9 mouse cellular contexts compared by ENCODE assay signal in the genomic region with DNA sequence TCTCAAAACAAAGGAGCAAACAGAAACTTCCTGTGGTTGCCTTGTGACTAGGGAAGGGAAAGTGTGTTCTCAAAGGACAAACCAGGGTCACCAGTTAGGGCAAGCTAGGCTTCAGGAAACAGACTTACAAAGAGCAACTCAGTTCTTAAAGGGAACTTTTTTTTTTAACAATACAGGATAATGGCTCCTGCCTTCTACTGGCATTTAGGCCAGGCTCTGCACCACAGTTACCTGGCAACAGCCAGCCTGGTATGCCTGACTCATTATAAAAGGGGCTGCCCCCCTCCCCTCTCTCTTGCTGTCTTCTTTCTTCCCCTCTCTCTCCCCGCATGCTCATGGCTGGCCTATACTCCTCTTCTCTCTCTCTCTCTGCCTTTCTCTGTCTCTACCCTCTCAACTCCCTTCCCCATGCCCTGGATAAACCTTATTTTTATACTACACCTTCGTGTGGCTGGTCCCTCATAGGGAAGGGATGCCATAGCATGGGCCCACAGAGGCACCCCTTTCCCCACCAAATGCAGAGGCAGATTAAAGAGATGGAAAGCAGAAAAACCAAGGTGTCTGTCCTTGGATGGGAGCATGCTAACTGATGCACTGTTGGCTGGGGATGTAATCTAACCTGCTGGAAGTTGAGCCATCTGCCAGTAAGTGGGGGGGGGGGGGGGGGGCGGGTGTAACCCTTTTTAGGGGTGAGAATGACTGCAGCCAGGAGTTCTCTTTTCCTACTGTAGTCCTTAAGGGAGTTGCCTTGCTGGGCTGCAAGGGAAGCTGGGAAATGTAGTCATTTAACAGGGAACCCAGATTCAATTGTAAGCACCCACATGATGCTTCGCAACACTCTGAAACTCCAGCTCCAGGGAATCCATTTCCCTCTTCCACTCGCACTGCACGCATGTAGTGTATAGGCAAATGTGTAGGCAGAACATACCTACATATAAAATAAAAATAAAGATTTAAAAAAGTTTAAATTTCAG. TPM values are rescaled to one million over a fixed set of nuclear protein-coding genes. Genes with fewer than 3 reads are reported as not detected.
DNase-seq lines count a peak whose midpoint lies in the region; ATAC-seq and TF ChIP-seq lines count a peak whose summit lies in the region.
"Had no signal": no experiment of that assay in that cellular context is flagged by ENCODE, and none has a peak within 500 bp of the region (broad histone marks: within the 10 kb centered on the region; RNA-seq: fewer than 3 reads in every experiment).

No protein-coding gene starts in this region.

- DNase-seq in gastrocnemius, adult 2 months = no peak
- no peak for DNase-seq in gastrocnemius, adult 8-10 months (ENCODE audit: low spot score in 2 of 2)
- no peak for DNase-seq in ES-E14 (ENCODE audit: low read depth, low spot score)
- peak; percentile 72 for DNase-seq in midbrain, embryonic 10.5 days (ENCODE audit: low spot score)
- DNase-seq in T-cell, adult 2 months (ENCODE audit: low spot score) = no peak
- DNase-seq in spleen, postnatal 36 days (ENCODE audit: low spot score in 2 of 2) = no peak
- no peak for DNase-seq in layer of hippocampus, postnatal 25 days (ENCODE audit: extremely low spot score in 1 of 2, low spot score in 1 of 2)

- no peaks in the 10 kb centered on the region for H3K27me3 ChIP-seq in forebrain, embryonic 12.5 days
- no peaks in the 10 kb centered on the region for H3K27me3 ChIP-seq in midbrain, embryonic 10.5 days (ENCODE audit: low read depth, poor library complexity, severe bottlenecking)

- in situ Hi-C loops in ES-E14 (cut with MboI; ENCODE audit: low sequenced_read_pairs in 2 of 2, unreplicated experiment in 2 of 2) = no loop called here

- H3K4me2 ChIP-seq in forebrain, embryonic 12.5 days = peak overlapping the region; percentile 9; the same call in 1 of the 2 replicates

- 11% methylated on average over 6 of the region's 6 CpGs for WGBS in forebrain, embryonic 12.5 days
- 18% methylated on average over 6 of the region's 6 CpGs for WGBS in midbrain, embryonic 10.5 days

- intact Hi-C loops in gastrocnemius, adult 2 months (cut with DNase I) = no loop called here

- ATAC-seq in forebrain, embryonic 12.5 days (ENCODE audit: low FRiP score) = peak; percentile 80

- no peaks in the 10 kb centered on the region for H3K9me3 ChIP-seq in ES-E14 (ENCODE audit: control insufficient read depth, insufficient read depth, low read depth, low read length)
- H3K9me3 ChIP-seq in forebrain, embryonic 12.5 days = no peaks in the 10 kb centered on the region
- H3K9me3 ChIP-seq in midbrain, embryonic 10.5 days (replicated peaks) = no peaks in the 10 kb centered on the region

- peak overlapping the region; percentile 21; the same call in 1 of the 2 replicates for H3K9ac ChIP-seq in ES-E14 (ENCODE audit: insufficient read depth, low read depth, low read length, poor library complexity, severe bottlenecking)
- H3K9ac ChIP-seq in forebrain, embryonic 12.5 days = no peak overlapping the region

- no peak for TF ChIP-seq CTCF in gastrocnemius, adult 2 months (IDR thresholded peaks at IDR 0.05)

- peaks cover 5 to 14% of the 10 kb centered on the region in 2 experiments; a peak in 2 of 4 replicates for H3K4me1 ChIP-seq in ES-E14 (ENCODE audit: control insufficient read depth in 2 of 2, insufficient read depth in 2 of 2, low read length in 2 of 2, poor library complexity in 1 of 2)
- peaks cover 20% of the 10 kb centered on the region for H3K4me1 ChIP-seq in forebrain, embryonic 12.5 days
- peaks cover 22% of the 10 kb centered on the region for H3K4me1 ChIP-seq in midbrain, embryonic 10.5 days

- no peak overlapping the region for H3K4me3 ChIP-seq in gastrocnemius, adult 2 months
- H3K4me3 ChIP-seq in ES-E14 (ENCODE audit: insufficient read depth in 1 of 2, low read depth in 1 of 2, low read length in 2 of 2, poor library complexity in 1 of 2, severe bottlenecking in 1 of 2) = no peak overlapping the region
- no peak overlapping the region for H3K4me3 ChIP-seq in forebrain, embryonic 12.5 days (replicated peaks)
- peak overlapping the region; percentile 33 for H3K4me3 ChIP-seq in midbrain, embryonic 10.5 days
- H3K4me3 ChIP-seq: left cerebral cortex, adult 2 months had no signal

- no peaks in the 10 kb centered on the region for H3K36me3 ChIP-seq in ES-E14 (ENCODE audit: control insufficient read depth, insufficient read depth, low read length, poor library complexity, severe bottlenecking)
- H3K36me3 ChIP-seq in forebrain, embryonic 12.5 days (replicated peaks) = no peaks in the 10 kb centered on the region
- no peaks in the 10 kb centered on the region for H3K36me3 ChIP-seq in midbrain, embryonic 10.5 days

- peak overlapping the region; percentile 74 for H3K27ac ChIP-seq in gastrocnemius, adult 2 months
- H3K27ac ChIP-seq in ES-E14 (ENCODE audit: insufficient read depth, low read depth, low read length, poor library complexity, severe bottlenecking) = peak overlapping the region; percentile 81
- H3K27ac ChIP-seq in forebrain, embryonic 12.5 days = peak overlapping the region; percentile 84
- H3K27ac ChIP-seq in midbrain, embryonic 10.5 days (replicated peaks) = peak overlapping the region; percentile 93
- H3K27ac ChIP-seq: left cerebral cortex, adult 2 months had no signal

TF ChIP-seq in ES-E14, 5 proteins besides CTCF, POLR2A, EP300 and RAD21:
- TF ChIP-seq MAFK (IDR thresholded peaks at IDR 0.05; ENCODE audit: insufficient read depth, low read depth, low read length) (no peak), ZNF384 (IDR thresholded peaks at IDR 0.05; ENCODE audit: low read depth, low read length) (peak; percentile 75), CHD2 (IDR thresholded peaks at IDR 0.05; ENCODE audit: low read depth, low read length) (no peak), HCFC1 (IDR thresholded peaks at IDR 0.05; ENCODE audit: borderline replicate concordance, insufficient read depth, low read length) (peak; percentile 89), ZC3H11A (IDR thresholded peaks at IDR 0.05; ENCODE audit: borderline replicate concordance, low read depth, low read length) (no peak)

RNA-seq across cellular contexts. Expression of gene Gm17387, which starts 3.8 kb away (rescaled TPM):
- not detected for total RNA-seq in gastrocnemius, adult 2 months (2021)
- total RNA-seq in gastrocnemius, adult 8-10 months (2022) = not detected
- total RNA-seq in ES-E14 (2012; rRNA removed) = not detected in 2 replicates
- polyA plus RNA-seq in forebrain, embryonic 12.5 days (2016; fragmentation: Nextera tagmentation; extraction: Ambion mirVana) = not detected in 2 replicates
- polyA plus RNA-seq in midbrain, embryonic 10.5 days (2016; fragmentation: Nextera tagmentation; extraction: Ambion mirVana) = not detected in 2 replicates
- not detected for total RNA-seq in layer of hippocampus, postnatal 25 days (2021)
- total RNA-seq: left cerebral cortex, adult 2 months had no signal

RNA-seq across cellular contexts. Expression of gene Ifitm6, which starts 7.4 kb away (rescaled TPM):
- total RNA-seq in gastrocnemius, adult 2 months (2021) = not detected
- not detected for total RNA-seq in gastrocnemius, adult 8-10 months (2022)
- total RNA-seq in ES-E14 (2012; rRNA removed) = 0.36 TPM in 1 of 2 replicates, not detected in the other
- polyA plus RNA-seq in forebrain, embryonic 12.5 days (2016; fragmentation: Nextera tagmentation; extraction: Ambion mirVana) = not detected in 2 replicates
- polyA plus RNA-seq in midbrain, embryonic 10.5 days (2016; fragmentation: Nextera tagmentation; extraction: Ambion mirVana) = 0.21 TPM in 1 of 2 replicates, not detected in the other
- not detected for total RNA-seq in layer of hippocampus, postnatal 25 days (2021)

RNA-seq across cellular contexts. Expression of gene Ifitm3, which starts 14.6 kb away (rescaled TPM):
- total RNA-seq in gastrocnemius, adult 2 months (2021) = 10 to 100 TPM; 30.8 to 49.0 TPM
- total RNA-seq in gastrocnemius, adult 8-10 months (2022) = 10 to 100 TPM; 20.8 to 38.8 (median 27.1) TPM
- 353 and 601 TPM in 2 replicates for total RNA-seq in ES-E14 (2012; rRNA removed)
- 11.6 and 13.0 TPM in 2 replicates for polyA plus RNA-seq in forebrain, embryonic 12.5 days (2016; fragmentation: Nextera tagmentation; extraction: Ambion mirVana)
- 13.7 and 16.8 TPM in 2 replicates for polyA plus RNA-seq in midbrain, embryonic 10.5 days (2016; fragmentation: Nextera tagmentation; extraction: Ambion mirVana)
- 10 to 100 TPM; 11.9 to 13.8 TPM for total RNA-seq in layer of hippocampus, postnatal 25 days (2021)

RNA-seq across cellular contexts. Expression of gene B4galnt4, which starts 35.8 kb away (rescaled TPM):
- total RNA-seq in gastrocnemius, adult 2 months (2021) = under 1 TPM; 0.17 to 0.18 TPM
- under 1 TPM in 2 of 4 experiments, not detected in 2; 0.20 to 0.59 TPM for total RNA-seq in gastrocnemius, adult 8-10 months (2022)
- 31.1 and 78.3 TPM in 2 replicates for total RNA-seq in ES-E14 (2012; rRNA removed)
- polyA plus RNA-seq in forebrain, embryonic 12.5 days (2016; fragmentation: Nextera tagmentation; extraction: Ambion mirVana) = 40.7 and 43.6 TPM in 2 replicates
- 26.8 and 29.4 TPM in 2 replicates for polyA plus RNA-seq in midbrain, embryonic 10.5 days (2016; fragmentation: Nextera tagmentation; extraction: Ambion mirVana)
- 10 to 100 TPM; 80.7 to 96.2 TPM for total RNA-seq in layer of hippocampus, postnatal 25 days (2021)

RNA-seq across cellular contexts. Expression of gene Pkp3, which starts 52.9 kb away (rescaled TPM):
- total RNA-seq in gastrocnemius, adult 2 months (2021) = not detected
- not detected for total RNA-seq in gastrocnemius, adult 8-10 months (2022)
- 8.0 and 12.2 TPM in 2 replicates for total RNA-seq in ES-E14 (2012; rRNA removed)
- 1.3 and 1.5 TPM in 2 replicates for polyA plus RNA-seq in forebrain, embryonic 12.5 days (2016; fragmentation: Nextera tagmentation; extraction: Ambion mirVana)
- 1.8 and 2.0 TPM in 2 replicates for polyA plus RNA-seq in midbrain, embryonic 10.5 days (2016; fragmentation: Nextera tagmentation; extraction: Ambion mirVana)
- not detected for total RNA-seq in layer of hippocampus, postnatal 25 days (2021)
- total RNA-seq: left cerebral cortex, adult 2 months had no signal
